20 mouse cellular contexts compared by ENCODE assay signal in the genomic region with DNA sequence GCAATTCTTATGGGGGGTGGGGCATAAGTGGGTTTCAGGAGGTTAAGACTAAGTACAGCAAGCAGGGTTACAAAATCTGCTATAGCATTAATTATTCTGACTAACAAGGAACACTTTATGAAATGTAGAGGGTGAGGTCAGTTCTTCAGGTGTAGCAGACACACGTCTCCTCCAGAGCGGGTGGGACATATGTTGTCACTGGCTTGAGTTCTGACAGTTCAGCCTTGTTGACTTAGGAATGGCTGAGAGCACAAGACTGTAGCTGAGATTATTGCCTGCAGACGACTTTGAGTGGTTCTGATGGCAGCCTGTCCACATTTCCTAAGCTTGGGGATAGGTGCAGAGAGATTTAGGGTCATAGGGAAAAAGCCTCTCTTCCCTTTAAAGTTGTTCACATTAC. TPM values are rescaled to one million over a fixed set of nuclear protein-coding genes. Genes with fewer than 3 reads are reported as not detected.
DNase-seq lines count a peak whose midpoint lies in the region; ATAC-seq and TF ChIP-seq lines count a peak whose summit lies in the region.
"Had no signal": no experiment of that assay in that cellular context is flagged by ENCODE, and none has a peak within 500 bp of the region (broad histone marks: within the 10 kb centered on the region; RNA-seq: fewer than 3 reads in every experiment).

No protein-coding gene starts in this region.

- TF ChIP-seq CTCF in heart, adult 2 months (IDR thresholded peaks at IDR 0.05): no peak
- no peak for TF ChIP-seq CTCF in layer of hippocampus, adult 2 months (conservative IDR thresholded peaks at IDR 0.05)
- TF ChIP-seq CTCF in lung, postnatal 0 days (IDR thresholded peaks at IDR 0.05): no peak
- no peak for TF ChIP-seq CTCF in thymus, adult 2 months (IDR thresholded peaks at IDR 0.05; ENCODE audit: borderline replicate concordance, control insufficient read depth, extremely low read depth, insufficient read depth, low read length, poor library complexity)

- peak; percentile 59 for ATAC-seq in lung, postnatal 0 days
- ATAC-seq: activated CD4-positive, CD25-positive, alpha-beta regulatory T cell, adult 4 months; forebrain, embryonic 15.5 days; Patski had no signal

- TF ChIP-seq POLR2A in heart, adult 2 months (IDR thresholded peaks at IDR 0.05; ENCODE audit: insufficient read depth, low read depth, low read length): no peak
- TF ChIP-seq POLR2A in thymus, adult 2 months (IDR thresholded peaks at IDR 0.05; ENCODE audit: control insufficient read depth, extremely low read depth, insufficient read depth, low read length, poor library complexity): no peak

- peaks cover 18% of the 10 kb centered on the region for H3K79me2 ChIP-seq in heart, adult 2 months (replicated peaks; ENCODE audit: control insufficient read depth, insufficient read depth, low read length)

- peak overlapping the region; percentile 2; the same call in 1 of the 2 replicates for H3K27ac ChIP-seq in heart, adult 2 months
- peak overlapping the region; percentile 3; the same call in 1 of the 2 replicates for H3K27ac ChIP-seq in layer of hippocampus, adult 2 months
- peak overlapping the region; percentile 54; the same call in 1 of the 2 replicates for H3K27ac ChIP-seq in lung, postnatal 0 days (ENCODE audit: low read length)
- no peak overlapping the region for H3K27ac ChIP-seq in thymus, adult 2 months (ENCODE audit: control insufficient read depth, insufficient read depth, low read length)
- H3K27ac ChIP-seq: embryonic facial prominence, embryonic 12.5 days; forebrain, embryonic 15.5 days; heart, embryonic 10.5 days; hindbrain, embryonic 13.5 days had no signal

- WGBS in heart, adult 2 months: 45% methylated on average over 3 of the region's 3 CpGs
- 36% methylated on average over 3 of the region's 3 CpGs for WGBS in lung, postnatal 0 days
- WGBS in thymus, adult 2 months: 90% methylated on average over 3 of the region's 3 CpGs

- H3K4me1 ChIP-seq in heart, adult 2 months (ENCODE audit: control insufficient read depth, insufficient read depth, low read length): peaks cover 30% of the 10 kb centered on the region
- peaks cover 39% of the 10 kb centered on the region; the same call in 1 of the 2 replicates for H3K4me1 ChIP-seq in lung, postnatal 0 days (ENCODE audit: insufficient read depth, low read depth, low read length)
- no peaks in the 10 kb centered on the region; the same call in 1 of the 2 replicates for H3K4me1 ChIP-seq in thymus, adult 2 months (replicated peaks; ENCODE audit: control insufficient read depth, insufficient read depth, low read length)
- H3K4me1 ChIP-seq: embryonic facial prominence, embryonic 12.5 days; forebrain, embryonic 15.5 days had no signal

- no peaks in the 10 kb centered on the region for H3K9me3 ChIP-seq in lung, postnatal 0 days (ENCODE audit: low read length)
- H3K9me3 ChIP-seq: embryonic facial prominence, embryonic 12.5 days; forebrain, embryonic 15.5 days; heart, embryonic 10.5 days; hindbrain, embryonic 13.5 days had no signal

- H3K36me3 ChIP-seq in heart, adult 2 months (ENCODE audit: control insufficient read depth, insufficient read depth, low read length): peaks cover 60% of the 10 kb centered on the region
- no peaks in the 10 kb centered on the region for H3K36me3 ChIP-seq in lung, postnatal 0 days (ENCODE audit: insufficient read depth, low read length)
- no peaks in the 10 kb centered on the region for H3K36me3 ChIP-seq in thymus, adult 2 months (ENCODE audit: control insufficient read depth, insufficient read depth, low read length)
- H3K36me3 ChIP-seq: embryonic facial prominence, embryonic 12.5 days; forebrain, embryonic 15.5 days; heart, embryonic 10.5 days; hindbrain, embryonic 13.5 days had no signal

- no peak overlapping the region for H3K9ac ChIP-seq in heart, adult 2 months (ENCODE audit: low read depth, low read length)
- H3K9ac ChIP-seq in lung, postnatal 0 days (replicated peaks; ENCODE audit: low read depth): no peak overlapping the region
- H3K9ac ChIP-seq: embryonic facial prominence, embryonic 12.5 days; forebrain, embryonic 15.5 days; hindbrain, embryonic 13.5 days had no signal

- TF ChIP-seq EP300 in heart, adult 2 months (IDR thresholded peaks at IDR 0.05; ENCODE audit: insufficient read depth, low read depth, low read length): no peak
- TF ChIP-seq EP300 in lung, postnatal 0 days (IDR thresholded peaks at IDR 0.05): no peak

- no peak overlapping the region for H3K4me2 ChIP-seq in lung, postnatal 0 days (replicated peaks; ENCODE audit: low read depth, low read length)
- H3K4me2 ChIP-seq: embryonic facial prominence, embryonic 12.5 days; forebrain, embryonic 15.5 days; hindbrain, embryonic 13.5 days had no signal

- no peak overlapping the region for H3K4me3 ChIP-seq in heart, adult 2 months
- no peak overlapping the region for H3K4me3 ChIP-seq in layer of hippocampus, adult 2 months
- H3K4me3 ChIP-seq in lung, postnatal 0 days (ENCODE audit: low read depth, low read length): no peak overlapping the region
- no peak overlapping the region for H3K4me3 ChIP-seq in thymus, adult 2 months (ENCODE audit: control insufficient read depth, insufficient read depth, low read length)
- H3K4me3 ChIP-seq: embryonic facial prominence, embryonic 12.5 days; forebrain, embryonic 15.5 days; heart, embryonic 10.5 days; hindbrain, embryonic 13.5 days had no signal

- intact Hi-C loops in heart, adult 2 months (cut with DNase I): no loop called here
- intact Hi-C loops in heart, postnatal 25 days (cut with DNase I): no loop called here

- no peak for DNase-seq in heart, adult 2 months
- DNase-seq in heart, postnatal 25 days (ENCODE audit: low spot score): no peak
- no peak for DNase-seq in layer of hippocampus, adult 2 months (ENCODE audit: low spot score in 2 of 2)
- DNase-seq in layer of hippocampus, postnatal 14 days (ENCODE audit: low spot score in 2 of 2): no peak
- peak; percentile 47 for DNase-seq in lung, postnatal 0 days (ENCODE audit: low spot score)
- no peak for DNase-seq in lung, postnatal 36 days
- DNase-seq in thymus, adult 2 months: no peak
- DNase-seq: adrenal gland, postnatal 14 days; cerebellum, adult 11-12 months; cerebellum, adult 9-10 months; cerebellum, postnatal 25 days; gastrocnemius, postnatal 10 days; heart, postnatal 10 days had no signal

- H3K27me3 ChIP-seq in heart, adult 2 months (ENCODE audit: control insufficient read depth, insufficient read depth, low read length): no peaks in the 10 kb centered on the region
- no peaks in the 10 kb centered on the region for H3K27me3 ChIP-seq in lung, postnatal 0 days (replicated peaks; ENCODE audit: insufficient read depth, low read length)
- no peaks in the 10 kb centered on the region for H3K27me3 ChIP-seq in thymus, adult 2 months (ENCODE audit: control insufficient read depth, insufficient read depth, low read length)
- H3K27me3 ChIP-seq: CH12.LX; embryonic facial prominence, embryonic 12.5 days; forebrain, embryonic 15.5 days; hindbrain, embryonic 13.5 days; Patski had no signal

RNA-seq across cellular contexts. Expression of gene Susd6, which starts 47.3 kb away (rescaled TPM):
- 10 to 100 TPM; 67.4 to 78.6 TPM for total RNA-seq in heart, adult 2 months (2021)
- 50.1 and 75.8 TPM in 2 replicates for polyA plus RNA-seq in heart, adult 2 months (2012; rRNA removed)
- 10 to 100 TPM; 62.5 to 69.1 TPM for total RNA-seq in heart, postnatal 25 days (2021)
- 10 to 100 TPM; 71.6 to 72.1 TPM for total RNA-seq in layer of hippocampus, adult 2 months (2021)
- 10 to 100 TPM; 54.3 TPM for total RNA-seq in layer of hippocampus, postnatal 14 days (2021)
- polyA plus RNA-seq in lung, postnatal 0 days (2015; fragmentation: Nextera tagmentation; extraction: Ambion mirVana): 26.5 and 34.9 TPM in 2 replicates
- polyA plus RNA-seq in thymus, adult 2 months (2012; rRNA removed): 81.3 and 81.8 TPM in 2 replicates
